Comparison of ENCODE assay signal across 17 mouse cellular contexts in genomic region chr3:55087360-55087759, GRCm38 (mm10). TPM values are rescaled to one million over a fixed set of nuclear protein-coding genes. Genes with fewer than 3 reads are reported as not detected.
A peak's percentile ranks its signal among the peaks of the same experiment; 100 is the strongest.
DNase-seq lines count a peak whose midpoint lies in the region; ATAC-seq and TF ChIP-seq lines count a peak whose summit lies in the region.
"Had no signal": no experiment of that assay in that cellular context is flagged by ENCODE, and none has a peak within 500 bp of the region (broad histone marks: within the 10 kb centered on the region; RNA-seq: fewer than 3 reads in every experiment).

No protein-coding gene starts in this region.

- no peak for ATAC-seq in lung, postnatal 0 days

- no peak overlapping the region for H3K4me2 ChIP-seq in lung, postnatal 0 days (replicated peaks; ENCODE audit: low read depth, low read length)
- H3K4me2 ChIP-seq in myocyte (ENCODE audit: low read depth), result no peak overlapping the region
- H3K4me2 ChIP-seq: hindbrain, embryonic 13.5 days; midbrain, embryonic 12.5 days had no signal

- WGBS in heart, adult 2 months, result 54% methylated on average over 4 of the region's 4 CpGs
- WGBS in lung, postnatal 0 days, result 55% methylated on average over 4 of the region's 4 CpGs

- H3K27me3 ChIP-seq in heart, adult 2 months (ENCODE audit: control insufficient read depth, insufficient read depth, low read length), result no peaks in the 10 kb centered on the region
- H3K27me3 ChIP-seq in lung, postnatal 0 days (replicated peaks; ENCODE audit: insufficient read depth, low read length), result no peaks in the 10 kb centered on the region; the same call in 1 of the 2 replicates
- H3K27me3 ChIP-seq in MEL (ENCODE audit: control insufficient read depth in 1 of 2, insufficient read depth in 2 of 2, low read length in 2 of 2), result no peaks in the 10 kb centered on the region; a peak in 2 of 4 replicates
- H3K27me3 ChIP-seq in myocyte (ENCODE audit: control insufficient read depth, insufficient read depth, insufficient read length), result no peaks in the 10 kb centered on the region
- H3K27me3 ChIP-seq: hindbrain, embryonic 13.5 days; midbrain, embryonic 12.5 days had no signal

- no peaks in the 10 kb centered on the region for H3K9me3 ChIP-seq in lung, postnatal 0 days (ENCODE audit: low read length)
- no peaks in the 10 kb centered on the region for H3K9me3 ChIP-seq in MEL (replicated peaks; ENCODE audit: insufficient read depth, low read length)
- H3K9me3 ChIP-seq: embryonic facial prominence, embryonic 10.5 days; heart, embryonic 10.5 days; hindbrain, embryonic 13.5 days; midbrain, embryonic 12.5 days had no signal

- TF ChIP-seq POLR2A in heart, adult 2 months (IDR thresholded peaks at IDR 0.05; ENCODE audit: insufficient read depth, low read depth, low read length), result no peak
- no peak for TF ChIP-seq POLR2A in MEL (IDR thresholded peaks at IDR 0.05; ENCODE audit: control insufficient read depth in 1 of 2, insufficient read depth in 1 of 2, low read depth in 1 of 2, low read length in 2 of 2, poor library complexity in 1 of 2)
- TF ChIP-seq POLR2A in myocyte (IDR thresholded peaks at IDR 0.05; ENCODE audit: insufficient read length, low read depth), result no peak

- peak; percentile 41 for TF ChIP-seq RAD21 in MEL (IDR thresholded peaks at IDR 0.05; ENCODE audit: low read depth, low read length)

- intact Hi-C loops in heart, adult 2 months (cut with DNase I), result no loop called here

- H3K79me2 ChIP-seq in heart, adult 2 months (replicated peaks; ENCODE audit: control insufficient read depth, insufficient read depth, low read length), result no peaks in the 10 kb centered on the region
- no peaks in the 10 kb centered on the region for H3K79me2 ChIP-seq in MEL (ENCODE audit: control insufficient read depth, insufficient read depth, low read length, poor library complexity)
- H3K79me2 ChIP-seq in myocyte (ENCODE audit: control insufficient read depth, insufficient read depth), result no peaks in the 10 kb centered on the region

- peak; percentile 42 for TF ChIP-seq CTCF in heart, adult 2 months (IDR thresholded peaks at IDR 0.05)
- peak; percentile 42 for TF ChIP-seq CTCF in lung, postnatal 0 days (IDR thresholded peaks at IDR 0.05)
- TF ChIP-seq CTCF in MEL (IDR thresholded peaks at IDR 0.05 in 2 of 3, conservative IDR thresholded peaks at IDR 0.05 in 1 of 3; ENCODE audit: control insufficient read depth in 1 of 3, insufficient read depth in 1 of 3, low read depth in 2 of 3, low read length in 3 of 3, poor library complexity in 1 of 3, severe bottlenecking in 1 of 3), result peak in 2 of 3 experiments; percentile 19 to 53; a peak in 2 of 6 replicates

- no peak for DNase-seq in heart, adult 2 months
- no peak for DNase-seq in heart, adult 8-10 months (ENCODE audit: low spot score)
- no peak for DNase-seq in lung, postnatal 0 days (ENCODE audit: low spot score)
- DNase-seq in lung, postnatal 25 days (ENCODE audit: low spot score), result no peak
- peak; percentile 28 for DNase-seq in MEL (ENCODE audit: low read depth, low spot score)
- no peak for DNase-seq in thymus, postnatal 36 days
- DNase-seq: adrenal gland, postnatal 36 days; cerebellum, adult 11-12 months; lung, postnatal 10 days; thymus, postnatal 14 days had no signal

- no peak overlapping the region for H3K27ac ChIP-seq in heart, adult 2 months
- H3K27ac ChIP-seq in lung, postnatal 0 days (ENCODE audit: low read length), result no peak overlapping the region
- 0 out of 2 replicates have a peak overlapping the region, but pooled peaks have one; percentile 16 for H3K27ac ChIP-seq in MEL (ENCODE audit: control insufficient read depth, low read depth, low read length)
- H3K27ac ChIP-seq: embryonic facial prominence, embryonic 10.5 days; heart, embryonic 10.5 days; hindbrain, embryonic 13.5 days; midbrain, embryonic 12.5 days had no signal

- H3K9ac ChIP-seq in heart, adult 2 months (ENCODE audit: low read depth, low read length), result no peak overlapping the region
- no peak overlapping the region for H3K9ac ChIP-seq in lung, postnatal 0 days (replicated peaks; ENCODE audit: low read depth)
- H3K9ac ChIP-seq in MEL (ENCODE audit: control insufficient read depth, low read depth, low read length, poor library complexity, severe bottlenecking), result peak overlapping the region; percentile 42; the same call in 1 of the 2 replicates
- H3K9ac ChIP-seq: hindbrain, embryonic 13.5 days; midbrain, embryonic 12.5 days had no signal

- no peak for TF ChIP-seq EP300 in heart, adult 2 months (IDR thresholded peaks at IDR 0.05; ENCODE audit: insufficient read depth, low read depth, low read length)
- no peak for TF ChIP-seq EP300 in lung, postnatal 0 days (IDR thresholded peaks at IDR 0.05)
- 0 out of 4 replicates have a peak, but pooled peaks of 1 of the 2 experiments have one; percentile 8 for TF ChIP-seq EP300 in MEL (IDR thresholded peaks at IDR 0.05; ENCODE audit: low read depth in 1 of 2, low read length in 2 of 2)

- H3K4me1 ChIP-seq in heart, adult 2 months (ENCODE audit: control insufficient read depth, insufficient read depth, low read length), result no peaks in the 10 kb centered on the region
- no peaks in the 10 kb centered on the region for H3K4me1 ChIP-seq in lung, postnatal 0 days (ENCODE audit: insufficient read depth, low read depth, low read length)
- H3K4me1 ChIP-seq in MEL (ENCODE audit: control insufficient read depth in 1 of 2, insufficient read depth in 2 of 2, low read length in 2 of 2), result peaks cover 6% of the 10 kb centered on the region in 2 experiments; a peak in 2 of 4 replicates
- H3K4me1 ChIP-seq: embryonic facial prominence, embryonic 10.5 days; heart, embryonic 10.5 days had no signal

- no peak overlapping the region for H3ac ChIP-seq in myocyte (ENCODE audit: control insufficient read depth, insufficient read length)

- no peak overlapping the region for H3K4me3 ChIP-seq in heart, adult 2 months
- no peak overlapping the region for H3K4me3 ChIP-seq in lung, postnatal 0 days (ENCODE audit: low read depth, low read length)
- no peak overlapping the region for H3K4me3 ChIP-seq in MEL (ENCODE audit: control insufficient read depth in 1 of 2, insufficient read depth in 1 of 2, low read depth in 2 of 2, low read length in 2 of 2)
- no peak overlapping the region for H3K4me3 ChIP-seq in myocyte
- H3K4me3 ChIP-seq: embryonic facial prominence, embryonic 10.5 days; heart, embryonic 10.5 days; hindbrain, embryonic 13.5 days; midbrain, embryonic 12.5 days had no signal

- no peaks in the 10 kb centered on the region for H3K36me3 ChIP-seq in heart, adult 2 months (ENCODE audit: control insufficient read depth, insufficient read depth, low read length)
- H3K36me3 ChIP-seq in lung, postnatal 0 days (ENCODE audit: insufficient read depth, low read length), result no peaks in the 10 kb centered on the region
- H3K36me3 ChIP-seq in MEL (ENCODE audit: control insufficient read depth in 1 of 2, insufficient read depth in 2 of 2, low read length in 2 of 2) (0 out of 4 replicates have a peak, but pooled peaks cover 0 to 2% of the 10 kb centered on the region in 2 experiments), myocyte (ENCODE audit: control insufficient read depth, insufficient read depth) (no peaks in the 10 kb centered on the region)
- H3K36me3 ChIP-seq: embryonic facial prominence, embryonic 10.5 days; heart, embryonic 10.5 days; hindbrain, embryonic 13.5 days; midbrain, embryonic 12.5 days had no signal

TF ChIP-seq in MEL, 35 proteins besides CTCF, POLR2A, EP300 and RAD21 (continues in another document):
- TF ChIP-seq BHLHE40 (IDR thresholded peaks at IDR 0.05; ENCODE audit: borderline replicate concordance, low read depth, low read length) (no peak), MAX (IDR thresholded peaks at IDR 0.05; ENCODE audit: low read length) (no peak), MXI1 (IDR thresholded peaks at IDR 0.05; ENCODE audit: low read depth, low read length) (0 out of 2 replicates have a peak, but pooled peaks have one; percentile 14), MYC (IDR thresholded peaks at IDR 0.05; ENCODE audit: low read depth, low read length) (no peak), JUND (IDR thresholded peaks at IDR 0.05; ENCODE audit: low read depth, low read length) (no peak), NELFE (IDR thresholded peaks at IDR 0.05; ENCODE audit: low read depth, low read length) (no peak)

TF ChIP-seq in myocyte, 11 proteins besides CTCF, POLR2A, EP300 and RAD21:
- peak; percentile 97 for TF ChIP-seq CEBPB (IDR thresholded peaks at IDR 0.05; ENCODE audit: insufficient read depth, poor library complexity, severe bottlenecking)
- no peak for TF ChIP-seq MYOG (IDR thresholded peaks at IDR 0.05; ENCODE audit: control insufficient read depth in 1 of 3, insufficient read depth in 1 of 3, insufficient read length in 2 of 3, low read depth in 2 of 3)
TF ChIP-seq in myocyte: peak in this region for 1.

RNA-seq across cellular contexts. Expression of gene Spg20, which starts 24.5 kb away (rescaled TPM):
- 10 to 100 TPM; 45.1 to 45.7 TPM for total RNA-seq in heart, adult 2 months (2021)
- polyA plus RNA-seq in heart, adult 2 months (2012; rRNA removed), result 11.9 and 19.2 TPM in 2 replicates
- total RNA-seq in heart, adult 8-10 months (2022), result 10 to 100 TPM; 36.9 to 46.0 (median 43.0) TPM
- 18.7 and 21.3 TPM in 2 replicates for polyA plus RNA-seq in lung, postnatal 0 days (2015; fragmentation: Nextera tagmentation; extraction: Ambion mirVana)
- 17.9 and 18.5 TPM in 2 replicates for total RNA-seq in MEL (2012; rRNA removed)
- polyA plus RNA-seq in MEL (2012; ENCODE audit: insufficient read depth in 1 of 2, insufficient read length in 2 of 2, low read depth in 1 of 2, low replicate concordance in 2 of 2, missing spikeins in 1 of 2) (10 to 100 TPM in 1 of 2 experiments, not detected in 1; 23.3 TPM), myocyte (2012; fragmentation: generic; extraction: Trizol) (49.3 TPM)

RNA-seq across cellular contexts. Expression of gene Ccna1, which starts 32.1 kb away (rescaled TPM):
- not detected for total RNA-seq in heart, adult 2 months (2021)
- 0.08 and 0.20 TPM in 2 replicates for polyA plus RNA-seq in heart, adult 2 months (2012; rRNA removed)
- total RNA-seq in heart, adult 8-10 months (2022), result not detected
- 10.7 and 11.9 TPM in 2 replicates for polyA plus RNA-seq in lung, postnatal 0 days (2015; fragmentation: Nextera tagmentation; extraction: Ambion mirVana)
- total RNA-seq in MEL (2012; rRNA removed), result not detected in 2 replicates
- polyA plus RNA-seq in MEL (2012; ENCODE audit: insufficient read depth in 1 of 2, insufficient read length in 2 of 2, low read depth in 1 of 2, low replicate concordance in 2 of 2, missing spikeins in 1 of 2), result not detected
- polyA plus RNA-seq in myocyte (2012; fragmentation: generic; extraction: Trizol), result not detected
- total RNA-seq: adrenal gland, postnatal 36 days; liver, adult 2 months had no signal
- polyA plus RNA-seq: liver, adult 2 months had no signal

RNA-seq across cellular contexts. Expression of gene Ccdc169, which starts 49.8 kb away (rescaled TPM):
- total RNA-seq in heart, adult 2 months (2021), result not detected
- 0.09 TPM in 1 of 2 replicates, not detected in the other for polyA plus RNA-seq in heart, adult 2 months (2012; rRNA removed)
- total RNA-seq in heart, adult 8-10 months (2022), result under 1 TPM in 2 of 4 experiments, not detected in 2; 0.08 to 0.09 TPM
- 0.06 TPM in 1 of 2 replicates, not detected in the other for polyA plus RNA-seq in lung, postnatal 0 days (2015; fragmentation: Nextera tagmentation; extraction: Ambion mirVana)
- total RNA-seq in MEL (2012; rRNA removed), result 0.19 TPM in 1 of 2 replicates, not detected in the other
- polyA plus RNA-seq in MEL (2012; ENCODE audit: insufficient read depth in 1 of 2, insufficient read length in 2 of 2, low read depth in 1 of 2, low replicate concordance in 2 of 2, missing spikeins in 1 of 2) (not detected), myocyte (2012; fragmentation: generic; extraction: Trizol) (0.12 TPM)
- polyA plus RNA-seq: embryonic facial prominence, embryonic 10.5 days; kidney, embryonic 16.5 days; liver, adult 2 months; midbrain, embryonic 12.5 days had no signal
